Mouse (Mus musculus): ENCODE measurements around the gene Gm28778.
"Not testable (repeated sequence)": the region's sequence is repeated elsewhere in the genome, so short reads cannot be mapped to it uniquely, and the experiment has no call there.

The Gm28778 gene

DNA sequence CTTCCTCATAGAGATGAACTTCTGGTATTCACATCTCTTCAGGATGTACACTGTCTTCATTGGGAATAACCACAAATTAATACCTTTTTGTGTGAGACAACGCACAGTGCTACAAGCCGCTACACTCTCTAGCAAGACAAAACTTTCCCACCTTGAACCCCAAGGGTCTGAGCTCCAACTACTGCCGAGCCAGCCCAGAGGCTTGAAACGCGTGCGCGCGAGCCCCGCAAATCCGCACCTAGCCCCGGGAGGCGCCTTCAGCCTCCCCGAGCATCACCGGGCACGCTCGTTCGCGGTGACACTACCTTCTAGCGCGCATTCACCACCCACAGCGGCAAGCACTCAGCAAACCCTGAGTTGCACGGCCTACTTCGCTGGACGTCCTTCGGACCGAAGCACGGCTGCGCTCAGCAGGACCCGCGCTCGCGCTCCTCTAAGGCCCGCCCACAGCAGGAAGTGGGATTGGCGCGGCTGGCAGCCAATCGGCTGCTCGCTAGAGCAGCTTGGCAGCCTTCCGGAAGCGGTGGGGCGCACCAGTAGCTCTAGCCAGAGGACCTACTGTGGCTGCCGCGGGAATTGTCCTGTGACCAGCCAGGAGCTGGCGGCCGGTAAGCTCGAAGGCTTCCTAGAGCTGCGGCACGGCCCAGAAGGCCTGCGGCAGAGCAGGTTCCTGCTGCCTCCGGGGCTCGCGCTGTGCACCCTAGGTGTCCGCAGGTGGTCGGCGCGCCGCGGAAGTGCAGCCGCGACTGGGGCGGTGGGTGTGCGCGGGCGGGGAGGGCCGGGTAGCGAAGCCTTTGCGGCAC lies at the start of gene Gm28778, which contains the start of the genes Pms1 and Ormdl1:
Gene Gm28778, plus strand, starts transcription at position 531 of the 803 bp plus-strand sequence.
Gene Pms1, minus strand, starts transcription at position 438 of the 803 bp plus-strand sequence.
Gene Ormdl1, plus strand, starts transcription at position 515 of the 803 bp plus-strand sequence.
- DNase-seq, result peak; percentile 85 to 92

DNA sequence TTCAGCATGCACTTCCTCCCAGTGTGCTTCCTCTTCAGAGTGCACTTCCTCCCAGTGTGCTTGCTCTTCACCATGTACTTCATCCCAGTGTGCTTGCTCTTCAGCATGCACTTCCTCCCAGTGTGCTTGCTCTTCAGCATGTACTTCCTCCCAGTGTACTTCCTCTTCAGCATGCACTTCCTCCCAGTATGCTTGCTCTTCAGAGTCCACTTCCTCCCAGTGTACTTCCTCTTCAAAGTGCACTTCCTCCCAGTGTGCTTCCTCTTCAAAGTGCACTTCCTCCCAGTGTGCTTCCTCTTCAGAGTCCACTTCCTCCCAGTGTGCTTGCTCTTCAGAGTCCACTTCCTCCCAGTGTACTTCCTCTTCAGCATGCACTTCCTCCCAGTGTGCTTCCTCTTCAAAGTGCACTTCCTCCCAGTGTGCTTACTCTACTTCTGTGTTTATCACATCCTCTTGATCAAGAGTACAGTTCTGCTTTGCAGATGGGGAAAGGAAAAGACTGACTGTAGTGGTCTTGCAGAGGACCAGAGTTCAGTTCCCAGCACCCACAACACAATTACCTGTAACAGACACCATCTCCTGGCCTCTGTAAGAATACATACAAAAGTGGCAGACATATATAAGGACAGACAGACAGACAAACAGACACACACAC lies 31.8 kb upstream of the Gm28778 start:
- DNase-seq, result not testable (repeated sequence)

DNA sequence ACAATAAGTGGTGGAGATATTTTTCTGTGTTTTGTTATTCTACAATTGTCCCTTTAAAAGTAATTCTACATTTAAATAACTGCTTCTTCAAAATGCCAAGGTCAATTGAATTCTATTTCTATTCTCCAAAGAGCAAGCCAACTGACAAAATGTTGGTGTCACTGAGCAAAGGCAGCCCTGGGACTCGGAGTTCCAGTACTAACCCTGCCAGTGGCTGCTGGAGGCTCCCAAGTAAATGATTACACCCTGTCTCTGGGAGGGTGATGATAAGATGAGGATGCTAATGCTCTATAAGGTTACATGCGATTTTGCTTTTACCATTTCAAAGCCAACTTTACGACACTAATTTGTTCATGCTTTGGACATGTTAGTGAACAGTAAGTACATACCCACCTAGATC lies 27.0 kb upstream of the Gm28778 start:
- DNase-seq, result no peak

DNA sequence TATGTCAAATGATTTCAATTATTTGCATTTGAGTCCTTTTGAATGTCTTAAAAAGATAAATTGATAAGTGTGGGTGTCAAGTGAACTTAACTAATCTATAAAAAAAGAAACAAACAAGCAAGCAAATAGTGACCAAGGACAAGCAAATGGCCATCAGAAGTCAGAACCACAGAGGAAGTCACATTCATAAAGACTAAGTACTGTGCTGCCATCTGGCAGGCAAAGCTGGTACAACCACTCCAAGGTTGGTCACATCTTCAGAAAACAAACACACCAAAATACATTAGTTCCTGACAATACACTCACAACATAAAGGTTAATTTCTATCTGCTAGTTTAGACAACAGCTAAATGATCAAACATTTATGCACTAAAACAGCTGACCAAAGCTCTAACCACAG lies 24.3 kb upstream of the Gm28778 start:
- peak in 1 of 2 experiments; percentile 9 for DNase-seq

DNA sequence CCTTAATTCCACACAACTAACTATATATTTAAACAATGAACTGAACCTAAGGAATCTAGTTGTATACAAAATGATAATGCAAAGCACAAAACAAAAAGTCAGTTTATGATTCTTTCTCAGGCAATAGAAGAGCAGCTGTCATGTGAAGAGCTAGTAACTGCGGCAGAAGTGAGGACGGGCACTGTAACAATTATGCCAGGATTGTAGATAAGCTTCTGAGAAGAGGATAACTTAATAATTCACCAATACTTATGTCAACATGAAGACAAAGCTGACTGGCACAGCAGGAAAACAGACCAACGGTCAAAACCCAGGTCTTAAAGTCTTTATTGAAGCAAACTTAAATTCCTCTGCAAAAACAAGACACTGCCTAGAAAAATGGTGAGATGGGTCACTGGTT lies 5.7 kb upstream of the Gm28778 start:
- no peak for DNase-seq

DNA sequence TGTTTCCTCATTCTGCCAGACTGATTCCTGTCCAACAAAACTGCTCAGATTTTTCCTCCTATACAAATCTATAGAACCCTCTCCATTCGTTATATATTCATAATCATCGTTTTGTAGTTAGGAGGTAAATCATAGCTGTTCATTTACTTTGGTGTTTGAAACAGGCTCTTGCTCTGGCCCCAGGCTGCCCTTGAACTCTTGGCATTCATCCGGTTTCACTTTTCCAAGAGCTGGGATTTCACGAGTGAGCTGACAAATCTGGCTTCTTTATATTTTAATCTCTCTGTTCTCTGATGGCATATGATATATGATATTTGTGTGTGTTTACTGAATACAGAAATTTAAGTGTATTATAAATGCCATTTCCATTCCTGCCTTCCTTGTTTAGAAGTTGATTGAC lies 3.6 kb downstream of the Gm28778 start:
- no peak for DNase-seq

DNA sequence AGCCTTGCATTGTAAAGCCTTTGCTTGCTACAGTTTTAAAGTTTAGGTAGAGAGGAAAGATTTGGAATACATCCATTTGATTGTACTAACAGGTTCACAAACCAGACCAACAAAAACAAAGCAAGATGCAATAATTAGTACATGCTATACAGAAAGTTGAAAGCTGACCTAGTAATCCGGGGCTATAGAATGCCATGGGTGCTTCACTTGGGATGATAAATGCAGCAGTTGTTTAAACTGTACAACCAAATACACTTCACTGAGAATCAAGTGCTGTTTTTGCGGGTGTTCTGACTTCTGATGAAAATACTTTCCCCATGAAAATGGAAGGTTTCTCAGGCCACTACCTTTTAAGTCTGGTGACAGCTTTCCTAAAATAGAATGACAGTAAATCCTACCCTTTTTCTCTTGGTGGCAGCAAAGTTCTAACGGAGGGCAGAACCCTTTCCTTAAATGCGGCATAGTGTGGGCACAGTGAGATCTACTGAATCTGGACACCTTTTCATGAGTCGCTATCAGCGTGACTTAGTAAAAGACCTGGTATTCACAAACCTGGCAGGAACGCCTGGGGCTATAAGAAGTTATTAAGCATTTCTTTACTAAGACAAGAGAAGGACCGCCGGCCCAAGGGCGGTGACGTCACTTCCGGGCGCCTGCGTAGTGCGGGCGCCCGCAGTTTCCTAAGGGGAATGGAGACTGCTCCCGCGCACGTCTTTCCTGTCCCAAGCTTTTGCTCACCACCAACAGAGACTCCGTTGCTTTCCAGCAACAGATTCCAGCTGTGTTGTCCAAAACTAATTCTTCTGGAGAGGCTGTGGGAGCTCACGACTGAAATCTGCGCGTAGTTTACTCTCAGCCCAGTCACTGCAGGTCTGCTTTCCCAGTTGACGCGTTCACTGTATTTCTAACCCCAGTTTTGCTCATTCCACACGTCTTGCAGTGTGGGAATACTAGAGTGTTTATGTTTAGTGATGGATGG lies 16.4 kb downstream of the Gm28778 start, which contains the start of gene Osgepl1:
Gene Osgepl1, plus strand, starts transcription at position 636 of the 979 bp plus-strand sequence.
- DNase-seq, result peak; percentile 66 to 82

DNA sequence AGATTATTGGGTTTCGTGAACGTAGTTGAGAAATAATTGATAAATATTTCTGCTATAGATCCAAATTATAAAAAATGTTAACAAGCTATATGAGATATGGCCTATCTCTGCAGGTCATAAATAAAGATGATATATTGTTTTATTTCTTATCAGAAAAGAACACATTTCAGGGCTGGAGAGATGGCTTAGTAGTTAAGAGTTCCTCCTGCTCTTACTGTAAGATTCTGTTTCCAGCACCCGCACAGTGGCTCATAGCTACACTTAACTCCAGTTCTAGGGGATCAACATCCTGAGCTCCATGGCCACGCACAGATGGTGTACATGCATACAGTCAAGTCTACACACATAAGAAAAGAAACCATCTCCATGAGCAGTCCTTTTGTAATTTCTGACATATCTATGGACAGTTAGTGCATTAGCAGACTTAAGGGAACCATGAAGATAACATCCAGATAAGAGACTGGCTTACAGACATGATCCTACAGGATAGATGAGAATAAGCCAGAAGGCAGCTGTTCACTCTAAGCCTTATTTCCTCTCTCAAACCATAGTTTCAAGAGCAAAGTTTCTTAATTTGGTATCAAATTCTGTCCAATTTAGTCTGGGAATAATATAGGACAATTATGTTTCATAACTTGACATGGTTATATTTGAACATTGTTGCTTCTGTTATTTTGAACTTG lies 24.9 kb downstream of the Gm28778 start:
- no peak for DNase-seq

DNA sequence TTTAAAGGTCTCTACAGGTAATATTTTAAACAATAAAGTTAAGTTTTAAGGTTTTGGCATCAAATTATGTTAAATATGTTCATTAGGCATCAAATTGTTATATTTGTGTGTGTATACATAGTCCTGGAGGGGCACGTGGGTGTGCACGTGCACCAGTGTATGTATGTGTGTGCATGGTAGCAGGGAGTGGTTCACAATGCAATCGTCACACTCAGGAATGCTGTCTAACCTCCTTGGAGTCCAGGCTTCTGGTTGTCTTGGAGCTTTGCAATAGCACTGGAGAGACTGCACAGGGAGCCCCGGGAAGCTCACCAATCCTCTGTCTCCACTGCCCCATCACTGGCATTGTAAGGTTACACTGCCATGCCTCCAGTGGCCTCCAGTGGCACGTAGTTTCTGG lies 26.3 kb downstream of the Gm28778 start:
- DNase-seq, result no peak

DNA sequence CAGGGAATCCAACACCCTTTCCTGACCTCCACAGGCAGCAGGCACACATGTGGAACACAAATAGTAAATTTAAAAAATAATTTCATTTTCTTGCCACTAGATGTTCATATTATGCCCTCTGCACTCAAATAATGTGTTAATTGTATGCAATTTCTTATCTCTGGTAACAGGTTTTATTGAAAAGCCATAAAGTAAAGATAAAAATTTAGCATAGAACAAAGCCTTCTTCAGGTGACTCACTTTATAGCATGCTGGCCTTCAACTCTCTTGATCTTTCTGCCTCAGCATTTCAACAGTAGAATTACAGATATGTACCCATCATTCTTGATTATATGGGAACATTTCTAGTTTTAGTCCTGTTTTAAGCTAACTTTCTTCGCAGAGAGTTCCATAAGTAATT lies 27.4 kb downstream of the Gm28778 start:
- no peak for DNase-seq

DNA sequence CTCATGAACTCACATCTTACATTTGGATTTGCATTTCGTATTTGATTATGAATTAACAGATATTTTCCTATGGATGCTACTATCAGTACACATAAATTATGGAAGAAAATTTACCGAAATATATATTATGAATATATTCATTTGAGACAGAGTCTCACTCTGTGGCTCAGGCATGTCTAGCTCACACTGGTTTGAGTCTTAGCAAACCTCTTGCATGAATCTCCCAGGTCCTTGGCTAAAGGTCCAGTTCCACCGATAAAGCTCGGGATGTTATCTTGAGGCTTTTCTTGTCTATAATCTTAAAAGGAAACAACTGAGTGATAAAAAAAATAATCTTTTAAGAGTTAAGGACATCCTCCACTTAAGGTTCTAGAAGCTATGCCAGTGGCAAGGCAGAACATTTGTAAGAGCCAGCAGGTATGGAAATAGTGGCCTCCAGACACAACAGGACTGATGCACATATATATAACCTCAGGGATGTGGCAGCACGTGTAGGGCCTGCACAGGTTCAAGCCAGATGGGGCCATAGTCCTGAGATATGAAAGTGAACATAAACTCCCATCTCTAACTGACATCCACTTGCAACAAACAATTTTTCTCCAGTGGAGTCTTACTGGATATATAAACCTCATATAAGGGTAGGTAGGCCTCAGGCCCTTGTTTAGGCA lies 28.1 kb downstream of the Gm28778 start:
- no peak for DNase-seq

DNA sequence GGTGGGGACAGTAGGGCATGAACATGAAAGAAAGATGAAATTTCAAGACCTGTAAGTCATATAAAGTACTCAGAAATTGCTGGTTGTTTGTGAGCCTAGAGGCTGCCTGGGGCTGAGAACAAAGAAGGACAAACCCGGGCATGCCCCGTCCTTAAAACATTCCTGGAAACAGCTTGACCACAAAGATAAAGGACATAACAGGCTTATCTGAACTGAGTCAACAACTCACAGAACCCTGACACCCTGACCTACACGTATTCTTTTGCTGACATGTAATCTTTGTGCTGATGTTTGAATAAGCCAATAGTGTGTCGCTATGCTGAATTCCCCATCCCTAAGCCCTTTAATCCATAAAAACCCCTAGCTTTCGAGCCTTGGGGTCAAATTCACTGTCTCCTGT lies 36.6 kb downstream of the Gm28778 start:
- not testable (repeated sequence) for DNase-seq

DNA sequence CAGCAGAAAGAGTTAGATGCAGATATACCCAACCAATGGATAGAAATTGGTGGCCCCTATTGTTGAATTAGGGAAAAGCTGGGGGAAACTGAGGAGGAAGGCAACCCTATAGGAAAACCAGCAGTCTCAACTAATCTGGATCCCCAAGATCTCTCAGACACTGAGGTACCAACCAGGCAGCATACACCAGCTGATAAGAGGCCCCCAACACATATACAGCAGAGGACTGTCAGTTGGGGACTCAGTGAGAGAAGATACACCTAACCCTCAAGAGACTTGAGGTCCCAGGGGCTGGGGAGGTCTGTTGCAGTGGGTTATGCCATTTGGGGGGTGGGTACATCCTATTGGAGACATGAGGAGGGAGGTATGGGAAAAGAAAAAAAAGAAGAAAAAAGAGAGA lies 38.6 kb downstream of the Gm28778 start:
- no peak for DNase-seq

DNA sequence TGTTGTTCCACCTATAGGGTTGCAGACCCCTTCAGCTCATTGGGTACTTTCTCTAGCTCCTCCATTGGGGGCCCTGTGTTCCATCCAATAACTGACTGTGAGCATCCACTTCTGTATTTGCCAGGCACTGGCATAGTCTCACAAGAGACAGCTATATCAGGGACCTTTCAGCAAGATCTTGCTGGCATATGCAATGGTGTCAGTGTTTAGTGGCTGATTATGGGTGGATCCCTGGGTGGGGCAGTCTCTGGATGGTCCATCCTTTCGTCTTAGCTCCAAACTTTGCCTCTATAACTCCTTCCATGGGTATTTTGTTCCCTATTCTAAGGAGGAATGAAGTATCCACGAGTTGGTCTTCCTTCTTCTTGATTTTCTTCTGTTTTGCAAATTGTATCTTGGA lies 40.5 kb downstream of the Gm28778 start:
- DNase-seq, result not testable (repeated sequence)

DNA sequence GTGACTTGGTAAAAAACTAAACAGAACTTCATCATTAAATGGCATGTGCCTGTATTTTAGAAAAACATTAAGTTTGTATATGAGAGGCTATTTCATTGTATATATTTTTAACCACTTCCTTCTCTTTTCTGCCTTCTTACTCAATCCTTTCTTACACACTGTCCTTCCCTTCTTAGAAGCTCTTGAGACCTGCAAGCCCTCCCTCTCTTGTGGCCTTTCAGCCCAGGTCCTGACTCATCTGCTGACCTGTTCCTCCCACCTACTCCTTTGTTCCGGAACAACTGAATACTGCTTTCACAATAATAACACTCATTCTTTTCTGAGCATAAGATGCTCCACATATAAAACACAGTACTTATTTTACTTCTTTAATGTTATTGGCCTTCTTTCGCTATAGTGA lies 44.2 kb downstream of the Gm28778 start:
- no peak for DNase-seq

DNA sequence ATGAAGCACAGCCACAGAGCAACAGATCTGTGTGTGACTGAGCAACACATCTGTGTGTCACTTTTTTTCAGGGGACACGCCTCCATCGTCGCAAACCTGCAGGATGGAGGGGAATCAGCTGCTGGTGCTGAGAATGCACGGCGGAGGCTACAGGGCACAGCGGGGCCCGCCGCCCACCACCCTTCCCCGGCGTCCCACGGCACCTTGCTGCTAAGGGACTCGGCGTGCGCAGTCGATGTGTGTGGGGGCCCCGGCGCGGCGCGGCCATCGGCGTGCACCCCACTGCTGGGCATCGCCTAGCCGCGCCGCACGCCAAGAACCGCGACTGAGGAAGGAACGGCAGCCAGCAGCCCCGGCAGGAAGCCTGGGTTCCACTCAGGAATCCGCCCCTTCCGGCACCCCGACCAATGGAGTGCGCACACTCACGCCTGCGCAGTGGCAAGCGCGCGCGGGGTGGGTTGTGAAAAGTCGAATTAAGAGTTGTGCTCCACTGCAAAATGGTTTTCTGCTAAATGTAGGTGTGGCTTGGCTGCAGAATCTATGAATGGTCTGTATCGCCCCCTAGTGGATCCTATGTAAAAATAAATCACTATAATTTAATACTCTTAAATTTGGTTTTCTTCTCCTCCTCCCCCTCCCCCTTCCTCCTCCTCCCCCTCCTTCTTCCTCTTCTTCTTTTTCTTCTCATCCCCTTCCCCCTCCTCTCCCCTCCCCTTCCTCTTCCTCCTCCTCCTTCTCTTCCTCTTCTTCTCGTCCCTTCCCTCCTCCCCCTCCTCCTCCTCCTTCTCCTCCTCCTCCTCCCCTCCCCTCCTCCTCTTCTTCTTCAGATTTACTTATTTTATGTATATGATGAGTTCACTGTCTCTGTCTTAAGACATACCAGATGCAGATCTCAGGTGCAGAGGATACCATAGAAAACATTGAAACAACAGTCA lies 55.7 kb downstream of the Gm28778 start, which contains the start of the genes Asdurf, Gm28551 and Asnsd1:
Gene Asdurf, minus strand, starts transcription at position 293 of the 935 bp plus-strand sequence.
Gene Gm28551, minus strand, starts transcription at position 341 of the 935 bp plus-strand sequence.
Gene Asnsd1, minus strand, starts transcription at position 426 of the 935 bp plus-strand sequence.
- peak; percentile 95 for DNase-seq

DNA sequence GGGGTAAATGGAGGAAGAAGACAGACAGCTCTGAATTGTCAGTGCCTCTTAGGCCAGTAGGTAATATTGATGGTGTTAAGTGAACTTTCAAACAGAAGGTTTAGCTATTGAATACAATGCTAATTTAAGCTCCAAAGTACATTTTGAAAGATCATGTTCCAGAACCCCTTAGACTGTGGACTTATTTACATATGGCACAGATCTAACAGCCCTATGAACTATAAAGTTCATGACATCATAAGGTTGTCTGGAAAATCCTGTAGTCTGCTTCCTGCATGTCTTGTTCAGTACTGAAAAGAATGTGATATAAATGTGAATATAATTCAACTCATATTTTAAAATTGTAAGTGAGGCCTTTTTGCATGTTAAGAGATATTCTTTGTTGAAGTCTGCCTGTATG lies 62.1 kb downstream of the Gm28778 start:
- DNase-seq, result no peak
